Mouse (Mus musculus) T-helper 2 cell (primary cell): ENCODE results near the gene Mmp14.

ENCODE experiments used
- in situ Hi-C: fragments of 300-600 bp; cut with MboI, MseI; formaldehyde crosslinking; loops from one replicate; pipeline ENCODE4 v1.15.1; 2025; ENCODE audit warnings: high pct_unique_total_duplicates

Gene Mmp14

GRCm38 (mm10) chr14:54432837-54433830 lies 1.7 kb downstream of the Mmp14 start:
- in situ Hi-C loops = no loop called here

GRCm38 (mm10) chr14:54433941-54434531 lies 2.6 kb downstream of the Mmp14 start:
- in situ Hi-C loops = no loop called here

GRCm38 (mm10) chr14:54435194-54435918 lies 3.9 kb downstream of the Mmp14 start:
- in situ Hi-C loops = no loop called here

GRCm38 (mm10) chr14:54439155-54439554 lies 7.7 kb downstream of the Mmp14 start:
- in situ Hi-C loops = no loop called here

- in situ Hi-C loops = no loop called here
These were observed 8.2 kb downstream of the Mmp14 start for GRCm38 (mm10) chr14:54439610-54440009.

GRCm38 (mm10) chr14:54440538-54440937 lies 9.1 kb downstream of the Mmp14 start:
- in situ Hi-C loops = no loop called here

GRCm38 (mm10) chr14:54441365-54441764 lies 10.0 kb downstream of the Mmp14 start:
- in situ Hi-C loops = no loop called here

GRCm38 (mm10) chr14:54442548-54442947 lies 11.1 kb downstream of the Mmp14 start:
- in situ Hi-C loops = no loop called here

GRCm38 (mm10) chr14:54443196-54443595 lies 11.8 kb downstream of the Mmp14 start:
- in situ Hi-C loops = no loop called here

- in situ Hi-C loops = no loop called here
These were observed 12.6 kb downstream of the Mmp14 start for GRCm38 (mm10) chr14:54443712-54444618.

GRCm38 (mm10) chr14:54445476-54445875 lies 14.1 kb downstream of the Mmp14 start:
- in situ Hi-C loops = no loop called here

GRCm38 (mm10) chr14:54453566-54453965 lies 22.2 kb downstream of the Mmp14 start:
- in situ Hi-C loops = no loop called here

- in situ Hi-C loops = no loop called here
These were observed 23.5 kb downstream of the Mmp14 start for GRCm38 (mm10) chr14:54454669-54455528.

- in situ Hi-C loops = no loop called here
These were observed 26.6 kb downstream of the Mmp14 start for GRCm38 (mm10) chr14:54457907-54458569.

- in situ Hi-C loops = no loop called here
These were observed 30.7 kb downstream of the Mmp14 start for GRCm38 (mm10) chr14:54462146-54462545.

GRCm38 (mm10) chr14:54463108-54463958 lies 31.9 kb downstream of the Mmp14 start:
- in situ Hi-C loops = no loop called here

- in situ Hi-C loops = no loop called here
These were observed 32.5 kb downstream of the Mmp14 start, which contains the start of gene Lrp10 for GRCm38 (mm10) chr14:54463959-54464292. Gene Lrp10 (plus strand): TSS chr14:54464137.

- in situ Hi-C loops = no loop called here
These were observed 33.0 kb downstream of the Mmp14 start for GRCm38 (mm10) chr14:54464293-54465005.
